In the genomic region with DNA sequence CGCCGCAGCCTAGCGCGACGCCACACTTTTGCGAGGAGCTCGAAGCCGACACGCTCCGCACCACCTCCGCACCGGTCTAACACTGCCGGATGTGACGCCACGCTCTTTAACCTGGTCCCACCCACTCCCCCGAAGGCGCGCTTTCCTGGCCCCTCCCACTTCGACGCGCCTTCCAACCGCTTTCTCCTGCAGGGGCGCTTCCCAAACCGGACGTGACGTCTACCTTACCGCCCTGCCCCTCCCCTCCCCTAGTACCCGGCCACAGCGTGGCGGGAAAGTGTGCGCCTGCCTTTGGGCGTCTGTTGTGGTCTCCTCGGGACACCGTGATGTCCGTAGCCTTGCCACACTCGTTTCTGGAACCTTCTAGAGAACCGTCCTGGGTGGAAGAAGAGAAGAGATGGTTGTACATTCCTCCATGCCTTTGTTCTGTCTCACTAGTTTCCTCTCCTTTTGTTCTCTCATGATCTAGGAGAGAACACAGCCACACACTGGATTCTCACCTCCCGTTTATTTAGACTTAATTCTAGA, we compare ENCODE assay signal across 8 mouse cellular contexts. TPM values are rescaled to one million over a fixed set of nuclear protein-coding genes. Genes with fewer than 3 reads are reported as not detected.
DNase-seq lines count a peak whose midpoint lies in the region; ATAC-seq and TF ChIP-seq lines count a peak whose summit lies in the region.

A gene (minus strand): TSS at position 157 of the 528 bp plus-strand sequence.

- TF ChIP-seq POLR2A in lung, adult 2 months (IDR thresholded peaks at IDR 0.05; ENCODE audit: borderline replicate concordance, extremely low read depth, low read depth, low read length) = peak; percentile 98

- ATAC-seq in forebrain, embryonic 15.5 days (replicated peaks) = peak; percentile 97
- peak; percentile 93 for ATAC-seq in neutrophil, adult 5-6 weeks (ENCODE audit: extremely low read depth, insufficient number of reproducible peaks, low FRiP score, poor library complexity, severe bottlenecking)

- peaks cover 30% of the 10 kb centered on the region for H3K4me1 ChIP-seq in forebrain, embryonic 15.5 days
- peaks cover 2% of the 10 kb centered on the region for H3K4me1 ChIP-seq in lung, adult 2 months (ENCODE audit: control insufficient read depth, insufficient read depth, low read length)

- H3K4me2 ChIP-seq in forebrain, embryonic 15.5 days (replicated peaks) = peak within 1 kb of the TSS; percentile 81

- peak within 1 kb of the TSS; percentile 98 for H3K27ac ChIP-seq in forebrain, embryonic 15.5 days (replicated peaks)

- intact Hi-C loops in heart, postnatal 25 days (cut with DNase I) = loop anchor here (2.0 kb wide), 1 partner anchor 173 kb away; a partner anchor contains a TSS

- no peaks in the 10 kb centered on the region for H3K9me3 ChIP-seq in forebrain, embryonic 15.5 days

- peak within 1 kb of the TSS; percentile 97 for H3K4me3 ChIP-seq in forebrain, embryonic 15.5 days
- H3K4me3 ChIP-seq in lung, adult 2 months (replicated peaks; ENCODE audit: extremely low read depth, low read depth, low read length) = peak within 1 kb of the TSS; percentile 97

- H3K27me3 ChIP-seq in forebrain, embryonic 15.5 days = no peaks in the 10 kb centered on the region

- under 1% methylated on average over 38 of the region's 38 CpGs for WGBS in forebrain, embryonic 15.5 days
- WGBS in lung, adult 2 months = under 1% methylated on average over 38 of the region's 38 CpGs

- DNase-seq in ES-CJ7 (ENCODE audit: low read depth, low spot score) = peak; percentile 98
- peak; percentile 97 for DNase-seq in cerebellum, adult 11 months
- peak; percentile 95 for DNase-seq in heart, postnatal 25 days (ENCODE audit: low spot score)
- peak; percentile 98 for DNase-seq in layer of hippocampus, adult 18-20 months (ENCODE audit: low spot score in 2 of 2)
- peak; percentile 94 for DNase-seq in lung, adult 2 months
- peak; percentile 95 to 96 for DNase-seq in thymus, adult 18-20 months

- peak within 1 kb of the TSS; percentile 97 for H3K9ac ChIP-seq in forebrain, embryonic 15.5 days (replicated peaks)

- no peak for TF ChIP-seq CTCF in lung, adult 2 months (IDR thresholded peaks at IDR 0.05; ENCODE audit: insufficient read depth, low read length)

- no peaks in the 10 kb centered on the region for H3K36me3 ChIP-seq in forebrain, embryonic 15.5 days

RNA-seq across cellular contexts. Expression of the gene that starts here (rescaled TPM):
- polyA plus RNA-seq in forebrain, embryonic 15.5 days (2015; fragmentation: Nextera tagmentation; extraction: Ambion mirVana) = 359 and 363 TPM in 2 replicates
- total RNA-seq in heart, postnatal 25 days (2021) = 10 to 100 TPM; 39.9 to 44.1 TPM
- 10 to 100 TPM; 76.5 to 81.7 TPM for total RNA-seq in layer of hippocampus, adult 18-20 months (2021)
- polyA plus RNA-seq in lung, adult 2 months (2012; rRNA removed) = 17.7 and 29.0 TPM in 2 replicates
- total RNA-seq in neutrophil, adult 5-6 weeks (2017) = 353 and 374 TPM in 2 replicates

Comparison
In these comparisons a context has a peak if more than half of its experiments do, and no peak if none do; other contexts are left out.
1. Peak in every context shown above with its lines: DNase-seq, ATAC-seq, H3K4me3 ChIP-seq and H3K27ac ChIP-seq.
2. RNA of the gene that starts here (polyA plus RNA-seq): 359 to 363 TPM in forebrain, embryonic 15.5 days; 17.7 to 29.0 TPM in lung, adult 2 months; every median in the first group is over 10 times any median in the second.